Mouse (Mus musculus): Measurements from ENCODE around the gene Tor2a.

Gene Tor2a

GRCm38 (mm10) chr2:32757056-32757845 is at the start of gene Tor2a:
Gene Tor2a (plus strand): TSS chr2:32757234.
- DNase-seq (ENCODE audit: low spot score), result peak; percentile 98

GRCm38 (mm10) chr2:32708643-32709042 is 48.4 kb upstream of the Tor2a start:
- no peak for DNase-seq (ENCODE audit: low spot score)

- DNase-seq (ENCODE audit: low spot score), result no peak
Measured at GRCm38 (mm10) chr2:32709521-32710137, 47.4 kb upstream of the Tor2a start.

GRCm38 (mm10) chr2:32710425-32710824 is 46.6 kb upstream of the Tor2a start:
- no peak for DNase-seq (ENCODE audit: low spot score)

- no peak for DNase-seq (ENCODE audit: low spot score)
Measured at GRCm38 (mm10) chr2:32711301-32712056, 45.6 kb upstream of the Tor2a start.

- DNase-seq (ENCODE audit: low spot score), result peak; percentile 57
Measured at GRCm38 (mm10) chr2:32712108-32712551, 44.9 kb upstream of the Tor2a start.

GRCm38 (mm10) chr2:32712586-32712933 is 44.5 kb upstream of the Tor2a start:
- peak; percentile 94 for DNase-seq (ENCODE audit: low spot score)

GRCm38 (mm10) chr2:32712934-32713817 is 43.9 kb upstream of the Tor2a start, which contains the start of gene Cdk9:
Gene Cdk9 (minus strand): TSS chr2:32713076.
- peak; percentile 93 for DNase-seq (ENCODE audit: low spot score)

DNA sequence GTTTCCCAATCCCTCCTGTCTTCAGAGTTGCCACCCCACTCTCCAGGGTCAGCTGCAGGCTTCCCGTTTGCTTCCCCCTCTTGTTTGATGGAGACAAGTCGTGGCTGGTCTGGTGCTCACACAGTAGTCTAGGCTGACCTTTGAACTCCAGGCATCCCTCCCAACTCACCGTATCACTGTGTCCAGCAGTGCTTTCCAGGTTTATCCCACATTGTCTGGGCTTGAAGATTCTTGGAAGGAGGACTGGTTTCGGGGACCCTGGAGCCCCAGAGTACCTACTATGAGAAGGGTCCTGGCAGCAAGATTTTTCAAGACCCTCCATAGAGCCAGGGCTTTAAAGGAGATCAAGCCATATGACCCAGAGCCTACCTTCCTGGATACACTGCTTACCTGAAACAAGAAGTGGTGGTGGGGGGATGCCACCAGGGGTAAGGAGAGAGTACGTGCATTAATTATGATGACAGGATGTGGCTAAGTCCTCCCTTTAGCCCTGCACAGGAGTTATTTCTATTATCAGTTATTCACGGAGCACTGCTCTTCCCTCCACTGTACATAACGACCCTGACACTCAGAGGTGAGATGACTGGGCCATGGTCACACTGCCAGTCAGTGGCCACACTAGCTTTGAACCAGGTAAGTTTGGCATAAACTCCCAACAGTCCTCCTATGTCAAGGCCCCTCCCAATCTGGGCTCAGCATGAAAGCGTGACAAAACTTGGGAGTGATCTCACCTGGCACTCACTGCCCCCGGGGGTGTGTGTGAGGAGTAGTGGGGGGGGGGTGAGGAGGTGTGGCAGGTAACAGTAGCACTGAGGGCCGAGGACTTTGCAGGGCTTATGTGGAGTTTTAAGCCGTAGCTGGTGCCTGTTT is 42.7 kb upstream of the Tor2a start:
- no peak for DNase-seq (ENCODE audit: low spot score)

DNA sequence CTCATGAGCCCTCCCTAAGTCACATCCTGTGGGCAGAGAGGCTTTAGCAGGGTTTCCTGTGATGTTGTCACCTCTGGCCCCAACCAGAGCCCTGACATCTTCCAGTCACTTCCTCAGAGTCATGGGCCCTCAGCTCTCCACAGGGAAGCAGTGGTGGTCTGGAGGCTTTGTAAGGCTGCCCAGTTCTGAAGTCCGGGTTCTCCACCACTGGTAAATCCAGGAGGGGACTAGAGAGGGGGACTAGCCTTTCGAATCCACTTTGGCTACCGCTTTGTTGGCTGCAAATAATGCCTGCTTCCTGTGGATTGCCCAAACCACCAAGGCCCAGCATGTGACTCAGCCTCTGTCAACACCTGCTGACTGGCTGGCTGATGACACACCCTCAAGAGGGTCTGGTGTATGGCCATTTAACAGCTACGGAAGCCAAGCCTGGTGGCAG is 42.0 kb upstream of the Tor2a start:
- DNase-seq (ENCODE audit: low spot score), result no peak

GRCm38 (mm10) chr2:32718761-32719160 is 38.3 kb upstream of the Tor2a start:
- DNase-seq (ENCODE audit: low spot score), result no peak

GRCm38 (mm10) chr2:32720053-32720452 is 37.0 kb upstream of the Tor2a start:
- DNase-seq (ENCODE audit: low spot score), result no peak

DNA sequence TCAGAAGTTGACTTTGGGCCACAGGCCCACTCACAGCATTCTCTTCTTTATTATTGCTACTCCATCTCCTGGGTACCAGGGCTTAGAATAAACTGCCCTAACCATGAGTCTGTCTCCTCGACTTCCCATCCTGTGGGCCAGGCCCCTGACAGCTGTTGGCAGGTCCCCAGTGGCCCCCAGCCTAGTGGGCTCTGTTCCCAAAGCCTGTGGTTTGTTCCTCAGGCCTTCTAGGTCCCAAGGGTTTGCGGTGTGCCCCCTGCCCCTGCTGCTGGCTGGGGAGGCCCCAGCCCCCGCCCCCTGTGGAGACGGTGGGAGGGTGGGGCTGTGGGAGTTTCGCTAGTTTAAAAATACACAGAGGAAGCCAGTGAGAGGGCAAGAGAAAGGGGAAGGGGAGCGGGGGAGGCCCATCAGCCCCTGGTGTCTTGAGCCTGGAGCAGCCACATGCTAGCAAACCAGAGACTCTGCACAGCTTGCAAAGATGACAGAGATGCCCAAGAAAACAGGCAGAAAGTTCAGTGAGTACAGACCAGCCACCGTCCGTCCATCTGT is 36.3 kb upstream of the Tor2a start, which contains the start of gene Sh2d3c:
Gene Sh2d3c (plus strand): TSS at position 375 of the 549 bp plus-strand sequence.
- peak; percentile 54 for DNase-seq (ENCODE audit: low spot score)

DNA sequence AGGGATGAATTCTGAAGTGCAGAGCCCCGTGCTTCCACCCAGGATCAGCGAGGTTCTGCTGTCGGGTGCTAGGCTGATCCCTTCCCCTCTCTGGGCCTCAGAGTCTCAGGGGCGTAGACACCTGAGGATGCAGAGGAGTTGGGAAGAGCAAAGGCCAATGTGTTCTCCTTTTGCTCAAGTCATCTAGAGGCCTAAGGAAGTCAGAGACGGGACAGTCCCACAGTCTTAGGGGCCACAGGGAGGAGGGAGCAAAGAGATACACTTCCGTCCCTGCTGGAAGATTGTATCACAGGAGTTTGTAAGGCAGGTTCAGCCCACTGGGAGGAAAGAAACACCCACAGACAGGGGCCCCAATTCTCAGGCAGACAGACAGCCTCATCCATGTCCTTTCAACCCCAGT is 35.0 kb upstream of the Tor2a start:
- DNase-seq (ENCODE audit: low spot score), result no peak

GRCm38 (mm10) chr2:32722581-32722980 is 34.5 kb upstream of the Tor2a start:
- DNase-seq (ENCODE audit: low spot score), result no peak

DNA sequence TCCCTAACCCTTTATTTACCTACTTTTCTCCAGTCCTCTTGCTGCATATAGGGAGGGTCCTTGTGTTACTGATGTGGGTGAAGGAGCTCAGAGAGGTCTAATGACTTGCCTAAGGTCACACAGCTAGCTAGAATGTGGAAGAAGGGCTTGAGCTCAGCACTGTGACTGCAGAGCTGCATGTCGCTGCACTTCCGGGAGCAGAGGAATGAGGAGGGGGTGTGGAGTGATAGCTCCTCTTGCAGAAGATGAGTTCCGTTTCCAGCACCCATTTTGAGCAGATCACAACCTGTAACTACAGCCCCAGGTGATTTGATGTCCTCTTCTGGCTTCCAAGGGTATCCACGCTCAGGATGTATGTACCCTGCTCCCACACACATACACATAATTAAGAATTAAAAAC is 32.9 kb upstream of the Tor2a start:
- no peak for DNase-seq (ENCODE audit: low spot score)

DNA sequence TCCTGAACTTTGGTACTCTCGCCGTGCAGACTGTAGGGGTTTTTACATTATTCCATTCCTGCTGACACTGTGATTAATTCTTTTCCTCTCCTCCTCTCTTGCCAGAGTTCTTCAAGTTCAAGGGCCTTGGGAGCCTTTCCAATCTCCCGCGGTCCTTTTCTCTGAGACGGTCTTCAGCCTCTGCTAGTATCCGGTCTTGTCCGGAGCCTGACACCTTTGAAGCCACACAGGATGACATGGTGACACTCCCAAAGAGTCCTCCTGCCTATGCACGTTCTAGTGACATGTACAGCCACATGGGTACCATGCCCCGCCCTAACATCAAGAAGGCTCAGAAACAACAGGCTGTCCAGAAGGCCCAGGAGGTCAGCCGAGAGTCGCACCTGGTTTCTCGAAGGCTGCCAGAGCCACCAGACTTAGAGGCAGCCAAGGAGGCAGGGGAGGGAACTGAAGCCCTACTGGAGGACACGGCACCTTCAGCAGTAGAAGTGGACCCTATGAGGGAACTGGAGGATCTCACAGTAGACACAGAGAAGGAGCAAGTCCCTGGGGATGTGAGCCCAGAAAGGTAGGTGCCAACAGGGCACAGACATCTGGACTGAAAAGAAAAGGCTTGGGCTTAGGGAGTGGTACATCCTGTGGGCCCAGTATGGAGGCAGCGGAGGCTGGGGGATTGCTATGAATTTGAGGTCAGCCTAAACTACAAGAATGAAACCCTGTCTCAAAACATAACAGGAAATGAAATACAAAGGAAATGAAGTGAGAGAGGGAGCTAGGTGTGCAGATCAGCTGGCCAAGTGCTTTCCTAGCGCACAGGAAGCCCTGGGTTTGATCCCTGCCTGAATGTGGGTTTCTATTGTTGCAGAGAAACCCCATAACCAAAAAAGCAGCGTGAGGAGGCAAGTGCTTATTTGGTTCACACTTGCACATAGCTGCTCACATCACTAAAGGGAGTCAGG is 31.9 kb upstream of the Tor2a start:
- no peak for DNase-seq (ENCODE audit: low spot score)

GRCm38 (mm10) chr2:32727435-32727834 is 29.6 kb upstream of the Tor2a start:
- peak; percentile 86 for DNase-seq (ENCODE audit: low spot score)

DNA sequence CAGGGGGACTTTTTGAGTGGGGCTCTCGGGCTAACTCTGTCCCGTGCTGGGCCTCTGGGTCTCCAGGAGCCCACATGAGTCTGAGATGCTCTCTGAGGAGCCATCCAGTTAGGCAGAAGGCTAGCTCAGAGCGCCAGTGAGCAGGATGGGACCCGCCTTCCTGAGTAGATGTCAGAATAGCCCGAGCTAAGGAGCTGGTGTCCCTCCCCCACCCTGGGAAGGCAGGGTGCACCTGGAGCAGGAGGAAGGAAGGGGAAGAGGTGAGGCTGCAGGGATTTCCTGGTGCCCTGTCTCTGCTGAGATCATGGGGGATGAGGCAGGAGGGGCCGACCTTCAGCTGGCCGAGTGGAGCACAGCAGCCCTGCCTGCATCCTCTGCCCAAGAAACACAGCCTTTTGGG is 28.6 kb upstream of the Tor2a start:
- no peak for DNase-seq (ENCODE audit: low spot score)
